Mouse (Mus musculus) kidney, postnatal 4 days (tissue): ENCODE data around the gene Jade2.
A peak's percentile ranks its signal among the peaks of the same experiment; 100 is the strongest.
"Not testable (repeated sequence)": the region's sequence is repeated elsewhere in the genome, so short reads cannot be mapped to it uniquely, and the experiment has no call there.

ENCODE experiments used
- DNase-seq, 2 experiments: peaks; one replicate each; pipeline ENCODE4 v3.0.0; 2021; ENCODE audit warnings: mixed read lengths in 2 of 2

The Jade2 gene

DNA sequence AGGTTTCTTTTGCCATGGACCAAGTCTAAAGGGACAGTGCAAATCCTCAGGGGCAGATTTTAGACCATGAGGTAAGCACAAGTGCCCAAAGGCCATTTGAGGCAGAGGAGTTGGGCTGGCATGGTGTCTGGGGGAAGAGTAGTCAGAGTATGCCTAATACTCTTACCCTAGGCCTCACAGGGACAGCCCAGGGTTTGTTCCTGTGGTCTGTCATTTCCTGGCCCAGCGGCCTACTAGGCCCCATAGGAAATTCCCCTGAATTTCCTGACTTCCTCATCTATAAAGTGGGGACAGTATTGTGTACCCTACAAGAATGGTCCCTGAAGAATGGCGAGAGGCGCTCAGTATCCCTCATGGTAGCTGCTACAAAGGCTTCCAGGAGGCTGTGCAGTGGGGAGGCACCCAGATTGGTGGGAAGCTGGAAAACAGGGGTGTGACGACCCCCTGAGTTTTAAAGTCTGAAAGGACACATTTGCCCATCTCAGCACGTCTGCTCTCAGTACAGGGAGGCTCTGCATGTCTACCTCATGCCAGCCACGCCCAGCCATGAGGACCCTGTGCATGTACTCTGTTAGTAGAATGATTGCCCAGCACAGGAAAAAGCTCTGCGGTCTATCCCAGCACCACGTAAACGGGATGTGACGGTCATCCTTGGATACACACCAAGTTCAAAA is 23.9 kb downstream of the Jade2 start:
- DNase-seq, result no peak

DNA sequence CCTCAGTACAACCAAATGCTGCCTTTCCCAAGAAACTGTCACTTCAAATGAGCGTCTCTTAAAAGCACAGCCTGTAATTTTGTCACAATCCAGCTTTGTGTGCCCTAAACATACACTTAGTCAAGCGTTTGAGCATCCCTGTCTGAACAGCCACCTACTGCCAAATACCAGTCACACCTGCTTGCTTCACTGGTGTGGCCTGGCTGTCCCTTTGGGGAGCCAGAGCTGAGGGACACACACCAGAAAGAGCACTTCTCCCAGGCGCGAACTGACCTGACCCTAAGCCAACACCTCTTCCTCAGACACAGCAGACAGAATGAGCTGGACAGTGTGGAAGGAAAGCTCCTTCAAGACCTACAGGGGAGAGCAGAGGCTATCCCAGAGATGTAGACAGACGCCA is 24.5 kb downstream of the Jade2 start:
- DNase-seq, result no peak

DNA sequence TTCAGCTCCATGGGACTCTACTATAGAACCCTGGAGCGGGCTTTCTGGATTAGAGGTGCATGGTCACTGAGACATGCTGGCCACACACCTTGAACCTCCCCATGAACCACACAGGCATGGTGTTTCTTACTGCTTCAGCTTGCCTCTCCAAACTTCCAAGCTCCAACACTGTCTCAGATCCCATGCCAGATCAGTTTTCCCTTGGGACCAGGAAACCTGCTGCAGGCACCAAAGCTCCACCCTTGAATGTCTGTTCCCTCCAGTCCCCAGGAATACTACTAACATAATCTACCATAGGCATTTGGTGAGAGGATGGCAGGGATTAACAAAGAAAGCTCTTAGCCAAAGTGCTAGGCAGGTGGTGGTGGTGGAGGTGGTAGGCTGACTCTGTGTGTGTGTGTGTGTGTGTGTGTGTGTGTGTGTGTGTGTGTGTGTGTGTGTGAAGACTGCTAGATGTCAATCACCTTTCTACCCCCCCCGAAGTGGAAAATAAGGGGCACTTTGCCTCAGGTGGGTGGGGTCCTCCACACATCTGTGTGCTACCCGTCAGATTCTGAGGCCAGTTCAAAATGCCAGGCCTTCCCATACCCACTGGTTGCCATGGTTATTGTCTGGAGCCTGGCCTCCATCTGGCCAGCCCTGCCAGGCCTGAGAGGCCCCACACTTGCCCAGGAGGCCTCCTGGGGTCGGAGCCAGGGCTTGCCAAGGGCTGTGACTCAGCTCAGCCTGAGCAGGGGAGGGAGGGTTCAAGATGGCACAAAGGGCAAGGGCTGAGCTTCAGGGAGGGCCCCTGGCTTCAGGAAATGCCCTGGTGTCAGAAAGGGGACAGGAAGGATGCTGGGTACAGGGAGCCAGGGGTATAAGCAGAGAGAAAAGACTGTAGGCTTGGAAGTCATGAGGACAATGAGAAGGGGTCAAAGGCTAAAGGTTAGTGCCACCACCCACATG is 25.2 kb downstream of the Jade2 start:
- DNase-seq, result no peak

DNA sequence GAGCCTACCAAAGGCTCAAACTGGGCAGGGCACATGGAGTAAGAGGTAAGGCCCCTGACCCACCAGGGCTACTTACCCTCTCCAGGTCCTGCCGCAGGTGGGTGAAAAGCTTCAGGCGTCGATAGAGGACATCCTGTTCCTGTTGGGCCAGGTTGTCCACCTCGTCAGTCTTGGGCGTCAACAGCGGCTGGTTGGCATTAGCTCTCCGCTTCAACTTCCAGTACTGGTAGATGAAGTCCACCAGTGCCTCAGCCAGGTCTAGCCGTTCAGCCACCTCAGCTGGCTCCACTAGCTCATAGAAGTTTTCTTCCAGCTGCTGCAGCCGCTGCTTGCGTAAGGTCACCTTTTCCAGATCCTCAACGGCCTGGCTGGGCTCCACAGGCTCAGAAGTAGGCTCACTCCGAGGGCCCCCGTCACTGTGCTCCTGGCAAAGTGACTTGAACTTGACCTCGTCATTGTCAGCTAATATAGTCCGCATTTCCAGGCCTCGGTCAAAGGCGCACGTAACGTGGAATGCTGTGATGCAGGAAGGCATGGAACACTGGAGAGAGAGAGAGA is 32.5 kb downstream of the Jade2 start:
- DNase-seq, result no peak

DNA sequence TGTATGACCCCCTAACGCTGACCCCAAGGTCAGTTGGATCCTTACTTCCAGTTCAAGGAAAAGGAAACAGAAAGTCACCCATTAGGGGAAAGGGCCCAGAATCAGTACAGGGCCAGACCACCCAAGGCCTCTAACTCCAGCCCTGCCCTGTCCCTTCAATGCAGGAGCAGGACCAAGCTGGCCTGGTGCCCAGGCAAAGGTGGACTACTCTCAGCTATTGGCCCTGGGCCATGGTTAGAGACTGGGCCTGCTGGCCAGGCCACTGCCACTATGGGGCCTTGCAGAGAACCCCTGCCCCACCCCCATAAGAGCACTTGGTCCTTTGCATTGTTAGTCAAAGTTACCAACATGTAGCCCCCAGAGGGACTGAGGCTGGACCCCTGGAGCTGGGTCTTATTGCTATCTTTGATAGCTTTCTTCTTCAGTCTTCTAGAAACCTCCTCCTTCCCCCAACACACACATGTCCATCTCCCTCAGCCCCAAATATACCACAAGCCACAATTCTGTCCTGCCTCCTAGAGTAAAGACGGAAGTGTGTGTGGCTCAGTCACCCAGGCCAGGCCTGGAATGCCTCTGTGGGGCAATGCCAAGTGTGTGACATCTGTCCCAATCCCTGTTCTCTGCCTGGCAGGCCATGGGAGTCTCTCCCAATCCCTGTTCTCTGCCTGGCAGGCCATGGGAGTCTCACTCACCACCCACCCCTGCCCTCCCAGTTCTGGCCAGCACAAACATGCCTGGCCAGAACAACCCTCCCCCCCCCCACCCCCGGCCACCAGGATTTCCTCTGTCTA is 33.3 kb downstream of the Jade2 start:
- peak; percentile 47 to 65 for DNase-seq

DNA sequence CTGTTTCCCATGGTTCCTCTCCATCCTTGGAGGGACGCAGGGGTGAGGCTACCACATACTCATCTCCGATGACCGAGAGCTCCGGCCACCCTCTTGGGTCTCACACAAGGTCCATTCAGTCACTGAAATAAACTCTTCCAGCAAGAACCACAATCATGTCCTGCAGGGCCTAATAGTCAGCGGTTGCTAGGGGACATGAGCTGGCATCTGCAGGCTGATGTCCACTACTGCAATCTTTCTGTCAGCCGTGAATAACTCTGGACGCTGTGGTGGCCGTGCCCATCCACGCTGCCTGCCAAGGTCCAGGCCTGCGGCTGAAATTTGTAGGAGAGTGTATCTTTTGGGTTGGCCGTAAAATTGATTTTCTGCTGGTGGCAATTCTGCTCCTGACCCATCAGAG is 34.2 kb downstream of the Jade2 start:
- no peak for DNase-seq

DNA sequence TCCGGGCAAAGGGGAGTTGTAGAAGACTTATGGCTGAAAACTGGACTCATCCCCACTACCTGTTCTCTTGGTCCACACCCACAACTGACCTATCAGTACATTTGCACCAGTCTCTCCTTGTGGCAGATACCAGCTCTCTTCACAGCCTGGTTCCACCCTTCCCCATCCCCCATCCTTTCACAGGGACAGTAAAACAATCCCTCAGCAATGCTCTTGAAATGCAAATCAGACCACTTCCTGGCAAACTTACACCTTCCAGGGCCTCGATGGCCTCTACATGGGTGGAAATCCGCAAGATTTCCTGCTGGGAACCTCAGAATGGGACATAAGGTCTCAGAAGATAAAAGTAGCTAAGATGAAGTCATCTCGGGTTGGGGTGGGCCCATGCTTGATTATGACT is 34.7 kb downstream of the Jade2 start:
- DNase-seq, result no peak

DNA sequence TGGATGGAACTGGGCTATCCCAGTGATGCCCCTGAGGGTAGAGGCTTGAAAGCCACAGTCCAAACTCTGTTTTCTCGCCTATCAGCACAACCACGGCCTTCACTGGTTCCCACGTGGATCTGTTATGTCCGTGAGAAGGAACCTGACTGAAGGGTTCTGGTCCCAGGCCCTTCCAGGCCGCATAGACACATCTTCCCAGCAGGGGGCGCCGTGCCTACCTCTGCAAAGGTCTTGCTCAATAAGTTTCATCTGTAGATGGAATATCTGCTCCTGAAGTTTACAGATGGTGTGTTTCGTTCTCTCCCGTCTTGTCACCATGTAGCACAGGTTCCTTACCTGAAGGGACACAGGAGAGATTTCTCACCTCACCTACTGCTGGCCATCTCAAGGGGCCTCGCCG is 36.6 kb downstream of the Jade2 start:
- DNase-seq, result peak; percentile 92

DNA sequence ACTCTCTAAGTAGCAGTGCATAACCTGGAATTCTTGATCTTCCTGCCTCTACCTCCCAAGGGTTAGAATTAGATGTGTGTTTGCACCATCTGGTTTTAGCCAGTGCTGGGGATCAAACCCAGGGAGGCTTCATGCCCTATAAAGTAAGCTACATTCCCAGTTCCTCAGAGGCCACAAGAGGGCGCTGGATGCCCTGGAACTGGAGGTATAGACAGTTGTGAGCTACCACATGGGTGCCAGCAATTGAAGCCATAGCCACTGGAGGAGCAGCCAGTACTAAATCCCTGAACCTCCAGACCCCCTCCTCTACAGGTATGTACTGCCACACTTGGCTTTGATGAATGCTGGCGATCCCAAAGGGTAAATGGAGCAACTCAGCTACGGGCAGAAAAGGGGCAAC is 37.5 kb downstream of the Jade2 start:
- DNase-seq, result peak; percentile 51 to 60

DNA sequence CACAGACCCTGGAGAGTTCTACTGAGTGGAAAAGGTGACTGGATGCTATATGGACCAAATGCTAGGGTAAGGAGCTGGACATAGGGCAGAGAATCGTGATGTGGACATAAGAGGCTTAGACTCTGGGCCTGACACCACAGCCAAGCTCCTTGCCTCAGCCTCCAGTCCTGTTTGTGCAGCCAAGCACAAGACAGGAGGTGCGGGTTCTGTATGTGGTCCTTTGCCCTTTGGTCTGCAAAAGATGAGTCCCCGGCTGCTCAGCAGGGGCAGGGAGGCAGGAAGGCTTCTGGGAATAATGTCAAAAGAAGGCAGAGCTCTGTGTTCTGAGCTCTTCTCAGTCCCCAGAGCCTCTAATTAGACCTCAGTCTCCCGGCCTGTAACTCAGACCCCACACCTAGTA is 38.6 kb downstream of the Jade2 start:
- no peak for DNase-seq

DNA sequence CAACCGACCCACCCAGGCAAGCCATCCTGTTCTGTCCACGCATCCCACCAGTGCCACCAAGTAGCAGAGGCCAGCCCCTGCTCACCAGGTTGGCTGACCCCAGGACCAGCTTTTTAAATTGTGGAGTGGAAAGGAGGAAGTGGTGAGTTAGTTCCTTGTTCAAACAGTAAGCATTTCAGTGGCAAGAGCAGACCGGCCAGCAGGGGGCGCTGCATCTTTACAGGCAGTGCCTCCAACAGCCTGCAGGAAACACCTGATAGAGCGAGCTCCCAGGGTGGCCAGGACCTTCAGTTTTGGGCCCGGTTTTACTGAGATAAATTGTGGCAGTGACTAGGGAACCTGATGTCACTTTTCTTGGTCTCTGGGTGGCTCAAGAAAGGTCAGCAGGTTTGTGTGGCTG is 39.7 kb downstream of the Jade2 start:
- peak; percentile 96 for DNase-seq

DNA sequence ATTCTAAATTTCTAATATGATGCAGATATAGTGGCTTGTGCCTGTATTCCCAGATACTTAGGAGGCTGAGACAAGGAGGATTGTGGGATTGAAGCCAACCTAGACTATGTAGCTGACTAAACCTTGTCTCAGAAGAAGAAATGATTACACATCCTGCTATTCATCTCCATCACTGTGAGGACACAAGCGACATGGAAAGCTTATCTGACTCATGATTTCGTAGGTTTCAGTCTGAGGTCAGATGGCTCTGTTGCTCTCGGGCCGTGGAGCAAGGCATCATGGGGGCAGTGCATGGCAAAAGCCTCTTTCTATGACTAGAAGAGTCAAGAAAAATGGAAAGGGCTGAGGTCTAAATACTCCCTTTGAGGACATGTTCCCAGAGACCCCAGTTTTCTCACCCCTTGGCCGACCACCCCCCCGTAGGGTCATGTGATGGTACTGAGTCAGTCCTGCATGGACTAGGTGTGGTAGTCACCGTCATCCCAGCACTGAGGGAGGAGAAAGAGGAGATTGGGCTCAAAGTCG is 45.4 kb downstream of the Jade2 start:
- DNase-seq, result no peak

DNA sequence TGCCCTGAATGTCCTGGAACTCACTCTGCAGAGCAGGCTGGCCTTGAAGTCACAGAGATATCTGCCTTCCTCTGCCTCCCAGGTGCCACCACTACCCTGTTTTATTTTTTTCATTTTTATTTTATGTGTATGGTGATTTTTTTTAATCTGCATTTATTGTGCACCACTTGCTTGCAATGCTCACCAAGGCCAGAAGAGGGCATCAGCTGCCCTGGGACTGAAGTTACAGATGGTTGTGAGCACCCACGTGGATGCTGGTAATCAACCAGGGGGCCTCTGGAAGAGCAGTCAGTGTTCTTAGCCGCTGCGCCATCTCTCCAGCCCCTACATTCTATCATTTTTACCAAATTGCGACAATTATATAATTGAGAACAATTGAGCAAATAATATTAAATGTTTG is 46.2 kb downstream of the Jade2 start:
- no peak for DNase-seq

DNA sequence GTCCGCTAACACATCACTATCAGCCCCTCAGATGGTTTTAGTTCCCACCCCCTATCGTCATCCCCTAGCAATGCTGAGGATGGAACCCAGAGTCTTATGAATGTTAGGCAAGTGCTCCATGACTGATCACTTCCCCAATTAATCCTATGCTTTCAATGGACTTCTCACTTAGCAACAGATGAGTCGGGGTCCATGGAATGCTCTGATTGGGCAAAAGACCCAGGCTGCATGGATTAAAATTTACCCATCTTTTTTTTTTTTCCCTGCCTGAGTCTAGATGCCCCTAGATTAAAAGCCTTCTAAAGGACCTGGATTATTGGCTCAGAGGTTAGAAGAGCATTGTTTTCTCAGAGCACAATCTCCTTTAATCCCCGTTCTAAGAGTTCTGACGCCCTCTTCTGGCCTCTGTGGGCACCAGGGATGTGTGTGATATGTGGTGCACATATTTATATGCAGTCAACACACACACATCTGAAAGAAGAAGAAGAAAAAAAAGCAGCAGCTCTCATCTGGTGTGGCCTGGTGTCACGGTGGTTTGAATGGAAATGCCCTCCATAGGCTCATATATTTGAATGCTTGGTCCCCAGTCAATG is 47.7 kb downstream of the Jade2 start:
- peak; percentile 68 to 70 for DNase-seq

DNA sequence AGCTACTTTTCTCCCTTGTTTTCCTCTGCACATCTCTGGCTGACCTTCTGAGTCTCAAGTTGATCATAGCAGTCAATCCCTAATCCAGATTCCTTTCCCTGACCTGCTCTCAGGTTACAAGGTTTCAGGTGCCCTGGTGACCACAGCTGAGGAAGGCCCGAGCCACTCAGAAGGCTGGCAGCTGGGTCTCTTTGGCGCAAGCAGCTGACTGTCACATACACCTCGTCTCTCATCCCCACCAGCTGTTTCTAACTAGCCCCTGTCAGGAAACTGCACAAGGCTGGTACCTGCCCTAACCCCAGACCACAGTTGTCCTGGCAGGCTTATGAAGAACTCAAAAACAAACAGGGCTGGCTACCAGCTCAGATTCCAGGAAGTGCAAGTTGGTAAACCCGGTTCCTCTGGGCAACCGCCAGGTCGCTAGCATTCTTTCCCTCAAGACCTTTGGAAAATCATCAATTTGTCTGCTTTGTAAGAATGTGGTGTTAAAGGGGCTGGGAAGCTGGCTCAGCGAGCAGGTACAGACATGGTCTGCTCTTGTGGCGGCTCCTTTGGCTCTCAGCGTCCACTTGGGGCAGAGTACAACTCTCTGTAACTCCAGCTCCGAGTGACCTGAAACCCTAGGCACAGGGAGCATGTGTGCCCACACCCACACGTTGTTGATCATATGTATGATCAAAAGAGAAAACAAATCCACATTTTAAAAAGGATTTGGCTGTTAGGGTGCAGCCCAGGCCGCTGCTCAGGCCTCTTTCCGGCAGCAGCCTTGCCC is 50.2 kb downstream of the Jade2 start:
- peak in 1 of 2 experiments; percentile 28 for DNase-seq

DNA sequence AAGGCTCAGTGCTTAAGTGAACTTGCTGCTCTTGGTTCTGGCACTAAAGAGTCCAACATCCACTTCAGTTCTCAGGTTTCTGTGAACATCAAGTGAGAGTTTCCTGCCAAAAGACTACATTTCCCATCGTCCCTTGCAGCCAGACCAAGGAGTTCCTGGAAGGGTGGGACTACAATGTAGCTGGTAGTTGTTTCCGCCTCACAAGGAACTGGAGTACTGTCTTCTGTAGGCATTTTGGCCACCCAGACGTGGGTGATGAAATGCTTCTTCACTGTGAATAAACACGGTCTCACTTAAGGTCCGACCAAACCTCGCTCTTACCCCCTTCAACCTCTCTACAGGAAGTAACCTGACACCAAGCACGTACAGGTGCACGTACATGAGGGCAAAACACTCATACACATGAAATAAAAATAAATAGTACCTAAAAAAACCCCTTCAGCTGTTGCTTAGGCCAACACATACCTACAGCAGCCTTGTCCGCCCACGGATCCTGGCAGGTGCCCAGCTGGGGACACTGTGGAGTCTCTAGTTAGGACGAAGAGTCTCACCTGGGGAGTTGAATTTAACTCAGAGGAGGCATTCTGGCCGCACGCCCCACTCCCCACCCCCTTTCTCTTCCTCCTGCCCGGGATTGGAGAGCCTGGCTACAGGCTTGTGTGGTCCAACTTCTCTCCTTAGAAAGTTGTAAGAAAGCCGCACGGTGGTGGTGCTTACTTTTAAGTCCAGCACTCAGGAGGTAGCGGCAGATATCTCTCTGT is 52.1 kb downstream of the Jade2 start:
- peak; percentile 67 to 77 for DNase-seq

DNA sequence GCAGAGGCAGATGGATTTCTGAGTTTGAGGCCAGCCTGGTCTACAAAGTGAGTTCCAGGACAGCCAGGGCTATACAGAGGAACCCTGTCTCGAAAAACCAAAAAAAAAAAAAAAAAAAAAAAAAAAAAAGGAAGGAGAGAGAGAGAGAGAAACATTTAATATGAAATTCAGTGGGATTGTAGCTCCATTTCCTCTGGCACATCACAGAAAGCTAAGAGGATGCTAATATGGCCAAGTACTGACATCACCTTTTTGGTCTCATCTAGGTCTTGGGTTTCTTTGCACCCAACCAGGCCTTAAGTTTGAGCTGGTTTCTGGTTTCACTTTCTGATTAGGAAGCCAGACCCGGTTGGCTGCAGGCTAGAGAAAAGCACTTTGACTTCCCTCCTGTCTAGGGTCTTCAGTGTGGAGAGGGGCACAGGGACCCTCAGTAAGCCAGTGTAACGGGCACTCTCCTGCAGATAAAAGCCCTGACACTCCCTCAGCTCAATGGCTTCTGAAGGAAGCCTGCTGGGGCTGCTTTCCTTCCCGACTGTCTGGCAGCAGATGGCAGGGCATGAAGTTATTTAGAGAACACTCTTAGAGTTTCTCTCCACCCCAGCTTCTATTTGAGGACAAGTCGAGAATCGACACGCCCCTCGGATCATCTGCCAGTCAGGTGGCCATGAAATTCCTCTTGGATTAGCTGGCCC is 56.7 kb downstream of the Jade2 start:
- no peak for DNase-seq

DNA sequence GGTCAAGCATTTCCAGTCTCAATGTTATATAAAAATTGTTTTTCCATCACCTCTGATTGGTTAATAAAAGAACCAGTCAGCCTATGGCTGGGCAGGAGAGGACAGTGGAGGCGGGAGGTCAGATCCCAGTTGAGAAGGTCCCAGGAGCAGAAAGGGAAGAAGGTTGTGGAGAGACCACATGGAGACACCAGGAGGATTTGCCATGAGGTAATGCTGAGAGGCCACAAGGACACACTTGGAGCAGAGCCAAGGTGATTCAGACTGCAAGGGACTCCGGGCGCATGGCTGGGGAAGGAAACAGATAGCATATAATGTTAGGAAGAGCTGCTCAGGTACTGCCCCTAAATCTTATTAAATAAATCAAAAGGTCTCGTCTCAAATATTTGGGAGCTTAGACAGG is 61.2 kb downstream of the Jade2 start:
- DNase-seq, result no peak

DNA sequence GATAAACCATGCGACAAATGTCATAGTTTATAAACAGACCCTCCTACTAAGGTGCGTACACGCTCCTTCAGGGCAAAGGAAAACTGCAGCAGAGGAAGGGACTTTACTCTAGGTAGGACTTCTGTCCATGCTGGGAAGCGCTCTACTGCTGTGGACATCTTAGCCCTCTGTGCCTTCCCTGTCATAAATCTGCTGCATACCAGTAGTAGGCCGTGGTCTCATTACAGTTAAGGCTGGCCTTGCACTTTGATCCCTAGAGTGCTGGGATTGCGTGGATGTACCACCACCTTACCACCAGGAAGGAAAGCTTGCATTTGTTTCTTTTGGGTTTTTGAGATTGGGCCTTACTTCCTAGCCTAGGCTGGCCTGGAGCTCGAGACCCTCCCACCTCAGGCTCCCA is 66.8 kb downstream of the Jade2 start:
- DNase-seq, result no peak

DNA sequence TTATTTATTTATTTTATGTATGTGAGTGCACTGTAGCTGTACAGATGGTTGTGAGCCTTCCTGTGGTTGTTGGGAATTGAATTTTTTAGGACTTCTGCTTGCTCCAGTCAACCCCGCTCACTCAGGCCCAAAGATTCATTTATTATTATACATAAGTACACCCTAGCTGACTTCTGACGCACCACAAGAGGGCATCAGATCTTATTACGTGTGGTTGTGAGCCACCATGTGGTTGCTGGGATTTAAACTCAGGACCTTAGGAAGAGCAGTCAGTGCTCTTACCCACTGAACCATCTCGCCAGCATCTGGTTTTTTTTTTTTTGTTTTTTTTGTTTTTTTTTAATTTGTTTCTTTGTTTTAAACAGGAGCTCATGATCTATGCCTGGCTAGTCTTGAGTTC is 67.7 kb downstream of the Jade2 start:
- DNase-seq, result not testable (repeated sequence)
